Mouse (Mus musculus): Measurements from ENCODE around the gene Ankrd17. TPM values are rescaled to one million over a fixed set of nuclear protein-coding genes. Genes with fewer than 3 reads are reported as not detected.

Ankrd17 gene
- 22.7 and 23.1 TPM in 2 replicates for polyA plus RNA-seq (2016; fragmentation: Nextera tagmentation; extraction: Ambion mirVana)

DNA sequence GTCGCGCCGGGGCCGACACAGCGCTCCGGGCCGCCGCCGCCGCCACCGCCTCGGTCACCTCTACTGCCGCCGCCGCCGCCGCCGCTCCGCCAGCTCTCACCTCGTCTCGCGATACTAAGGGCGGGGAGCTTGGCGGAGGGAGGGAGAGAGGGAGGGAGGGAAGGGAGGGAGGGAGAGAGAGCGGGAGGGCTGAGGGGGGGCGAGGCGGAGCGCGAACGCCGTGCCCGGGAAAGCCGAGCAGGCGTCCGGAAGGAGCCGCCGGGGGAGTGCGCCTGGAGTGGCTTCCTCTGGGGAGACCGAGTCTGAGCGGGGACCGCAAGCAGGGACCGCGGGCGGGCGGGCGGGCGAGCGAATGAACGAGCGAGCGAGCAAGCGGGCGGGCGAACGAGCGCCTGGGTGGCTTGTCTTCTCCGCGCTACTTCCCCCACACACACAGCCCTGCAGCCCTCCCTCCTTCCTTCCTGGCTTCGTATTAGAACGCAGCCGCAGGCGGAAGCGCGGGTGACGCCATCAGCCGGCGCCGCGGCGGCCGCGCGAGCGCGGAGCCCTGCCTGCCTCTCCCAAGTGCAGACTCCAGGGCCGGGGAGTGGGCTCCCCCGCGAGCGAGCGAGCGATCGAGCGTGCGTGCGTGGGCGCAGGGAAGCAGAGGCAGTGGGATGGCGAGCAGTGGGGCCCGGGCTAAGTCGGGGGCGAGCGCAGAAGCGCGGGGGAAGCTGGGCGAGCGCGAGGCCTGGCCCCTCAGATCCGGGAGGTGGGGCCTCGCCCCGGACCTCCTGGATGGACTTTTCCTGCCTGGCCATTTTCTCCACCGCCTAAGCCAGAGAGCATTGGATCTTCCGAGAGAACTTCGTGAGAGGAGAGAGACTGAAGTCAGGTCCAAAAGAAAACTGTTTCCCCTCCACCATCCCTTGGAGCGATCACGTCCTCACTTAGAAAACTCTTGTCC, at the start of gene Ankrd17:
Gene Ankrd17, minus strand, starts transcription at position 457 of the 946 bp plus-strand sequence.
- WGBS, result under 1% methylated on average over 78 of the region's 104 CpGs
- H3K36me3 ChIP-seq, result peaks cover 9% of the 10 kb centered on the region; the same call in 1 of the 2 replicates
- H3K4me3 ChIP-seq, result peak within 1 kb of the TSS; percentile 92
- no peaks in the 10 kb centered on the region for H3K27me3 ChIP-seq (ENCODE audit: low read depth, poor library complexity, severe bottlenecking)
- H3K9me3 ChIP-seq (replicated peaks), result no peaks in the 10 kb centered on the region
- H3K4me1 ChIP-seq, result peaks cover 25% of the 10 kb centered on the region
- H3K27ac ChIP-seq (replicated peaks), result peak within 1 kb of the TSS; percentile 99
- DNase-seq (ENCODE audit: low spot score), result peak; percentile 94

DNA sequence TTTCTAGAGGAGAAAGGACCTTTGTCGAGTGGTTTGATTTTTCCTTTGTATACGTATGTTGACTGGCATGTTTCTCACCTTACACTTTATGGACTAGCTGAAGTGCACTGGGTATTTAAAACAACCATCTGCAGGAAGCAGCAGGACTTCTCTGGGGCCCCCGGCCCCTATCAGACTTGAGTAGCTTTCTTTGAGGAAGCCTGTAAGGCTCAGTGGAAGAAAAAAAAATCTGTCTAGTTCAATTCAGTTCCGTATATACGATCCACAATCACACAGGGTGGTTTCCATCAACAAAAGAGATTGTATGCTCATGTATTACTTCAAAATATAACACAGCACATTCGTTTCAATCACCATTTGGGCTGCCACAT, 48.5 kb upstream of the Ankrd17 start:
- WGBS, result 74% methylated on average over 6 of the region's 6 CpGs
- Histone ChIP-seq H3K27me3 (ENCODE audit: low read depth, poor library complexity, severe bottlenecking) (no peaks in the 10 kb centered on the region), H3K36me3 (no peaks in the 10 kb centered on the region), H3K27ac (replicated peaks) (no peak overlapping the region), H3K9me3 (replicated peaks) (no peaks in the 10 kb centered on the region), H3K4me3 (no peak overlapping the region), H3K4me1 (no peaks in the 10 kb centered on the region)
- DNase-seq (ENCODE audit: low spot score), result no peak

DNA sequence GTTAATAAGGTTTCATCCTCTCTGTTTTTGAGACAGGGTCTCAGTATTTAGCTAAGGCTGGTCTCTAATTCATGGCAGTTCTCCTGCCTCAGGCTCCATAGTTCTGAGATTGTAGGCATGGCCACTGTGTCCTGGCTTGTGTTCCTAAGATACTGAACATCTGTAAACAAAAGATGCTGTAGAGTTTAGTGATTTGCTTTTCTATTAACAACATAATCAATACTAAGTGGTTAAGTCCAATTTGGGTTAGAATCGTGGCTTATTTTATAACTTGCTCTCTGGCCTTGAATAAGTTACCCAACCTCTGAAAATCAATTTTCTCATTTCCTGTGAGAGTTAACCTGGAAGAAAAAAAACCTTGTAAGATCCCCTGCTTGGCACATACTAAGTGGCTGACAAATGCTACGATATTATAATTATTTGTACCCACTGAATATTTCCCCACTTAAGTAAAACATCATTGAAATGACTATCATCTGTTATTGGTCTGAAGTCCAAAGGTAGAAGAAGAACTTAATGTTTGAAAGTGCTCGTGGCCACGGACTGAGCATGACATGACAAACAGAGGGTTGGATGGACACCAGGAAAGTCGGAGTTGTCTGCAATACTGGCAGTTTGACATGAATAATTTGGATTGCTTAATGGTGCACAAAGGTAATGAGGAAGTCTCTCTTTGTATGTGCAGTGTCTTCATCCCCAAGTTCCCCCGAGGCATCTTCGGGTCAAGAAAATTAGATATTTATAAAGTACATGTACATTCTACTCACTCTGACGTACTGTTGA, 48.0 kb upstream of the Ankrd17 start:
- no peaks in the 10 kb centered on the region for H3K27me3 ChIP-seq (ENCODE audit: low read depth, poor library complexity, severe bottlenecking)
- DNase-seq (ENCODE audit: low spot score), result no peak
- no peaks in the 10 kb centered on the region for H3K9me3 ChIP-seq (replicated peaks)
- WGBS, result 87% methylated on average over 8 of the region's 8 CpGs
- no peak overlapping the region for H3K4me3 ChIP-seq
- no peaks in the 10 kb centered on the region for H3K4me1 ChIP-seq
- H3K27ac ChIP-seq (replicated peaks), result no peak overlapping the region
- H3K36me3 ChIP-seq, result no peaks in the 10 kb centered on the region

DNA sequence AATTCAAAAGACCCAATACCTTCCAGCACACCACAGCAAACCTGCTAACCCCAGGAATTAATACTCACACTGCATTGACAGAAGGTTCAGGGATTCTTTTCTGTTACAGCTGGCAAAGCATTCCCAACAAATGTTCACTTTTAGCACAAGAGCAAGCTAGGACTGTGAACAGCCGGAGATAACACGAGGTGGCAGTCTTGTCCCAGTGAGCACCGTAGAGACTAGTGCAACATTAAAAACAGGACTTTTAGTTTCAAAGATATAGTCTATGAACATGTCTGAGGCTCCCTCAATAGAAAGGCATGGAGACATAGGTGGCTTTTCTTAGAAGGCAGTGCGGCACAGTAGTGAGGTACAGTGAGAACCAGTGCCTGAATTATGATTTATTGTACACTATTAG, 38.8 kb upstream of the Ankrd17 start:
- no peak for DNase-seq (ENCODE audit: low spot score)
- 89% methylated on average over 4 of the region's 4 CpGs for WGBS

DNA sequence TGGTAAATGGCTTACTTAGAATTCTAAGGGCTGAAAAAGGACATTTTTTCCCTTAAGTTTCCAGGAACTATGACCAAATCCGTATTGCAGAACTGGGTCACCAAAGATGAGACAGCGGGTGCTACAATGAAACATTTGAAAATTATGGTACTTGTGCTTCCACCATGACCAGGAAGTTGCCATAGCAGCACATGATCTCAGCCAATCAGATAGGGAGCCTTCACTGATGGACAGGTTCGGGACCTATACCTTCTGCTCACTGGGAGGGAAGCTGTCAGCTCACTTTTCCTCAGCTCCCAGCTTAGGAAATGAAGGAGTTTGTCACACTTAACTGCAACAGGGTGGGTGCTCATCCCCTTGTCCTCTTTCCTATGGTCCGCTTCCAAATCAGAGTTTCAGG, 30.4 kb upstream of the Ankrd17 start:
- 89% methylated on average over 4 of the region's 4 CpGs for WGBS
- Histone ChIP-seq H3K4me3 (no peak overlapping the region), H3K36me3 (no peaks in the 10 kb centered on the region), H3K9me3 (replicated peaks) (no peaks in the 10 kb centered on the region), H3K27me3 (ENCODE audit: low read depth, poor library complexity, severe bottlenecking) (no peaks in the 10 kb centered on the region), H3K27ac (replicated peaks) (no peak overlapping the region), H3K4me1 (no peaks in the 10 kb centered on the region)
- no peak for DNase-seq (ENCODE audit: low spot score)

More for the DNA sequence above, 38.8 kb upstream of the Ankrd17 start:
- Histone ChIP-seq H3K27me3 (ENCODE audit: low read depth, poor library complexity, severe bottlenecking) (no peaks in the 10 kb centered on the region), H3K4me1 (no peaks in the 10 kb centered on the region), H3K4me3 (no peak overlapping the region), H3K9me3 (replicated peaks) (no peaks in the 10 kb centered on the region), H3K27ac (replicated peaks) (no peak overlapping the region), H3K36me3 (no peaks in the 10 kb centered on the region)

DNA sequence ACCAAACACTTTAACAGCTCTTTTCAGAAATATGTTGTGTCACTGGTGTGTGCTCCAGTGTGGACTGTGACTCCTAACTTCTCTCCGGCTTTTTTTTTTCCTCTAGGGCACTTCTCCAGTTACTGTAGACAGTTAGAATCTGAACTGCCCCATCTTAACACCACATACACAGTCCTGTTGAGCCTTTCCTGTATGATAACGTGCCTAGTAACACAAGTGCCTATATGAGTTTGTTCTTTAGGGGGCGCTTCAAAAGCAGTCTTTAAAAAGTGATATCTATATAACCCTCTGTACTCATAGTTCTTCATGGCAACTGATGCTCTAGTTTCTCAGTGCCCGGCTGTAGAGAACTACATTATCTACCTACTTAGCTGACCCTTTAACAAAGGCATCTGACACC, 27.9 kb upstream of the Ankrd17 start:
- WGBS, result 81% methylated on average over 4 of the region's 4 CpGs
- no peak for DNase-seq (ENCODE audit: low spot score)
- no peaks in the 10 kb centered on the region for H3K9me3 ChIP-seq (replicated peaks)
- H3K4me1 ChIP-seq, result no peaks in the 10 kb centered on the region
- no peaks in the 10 kb centered on the region for H3K36me3 ChIP-seq
- H3K27ac ChIP-seq (replicated peaks), result no peak overlapping the region
- no peak overlapping the region for H3K4me3 ChIP-seq
- H3K27me3 ChIP-seq (ENCODE audit: low read depth, poor library complexity, severe bottlenecking), result no peaks in the 10 kb centered on the region

DNA sequence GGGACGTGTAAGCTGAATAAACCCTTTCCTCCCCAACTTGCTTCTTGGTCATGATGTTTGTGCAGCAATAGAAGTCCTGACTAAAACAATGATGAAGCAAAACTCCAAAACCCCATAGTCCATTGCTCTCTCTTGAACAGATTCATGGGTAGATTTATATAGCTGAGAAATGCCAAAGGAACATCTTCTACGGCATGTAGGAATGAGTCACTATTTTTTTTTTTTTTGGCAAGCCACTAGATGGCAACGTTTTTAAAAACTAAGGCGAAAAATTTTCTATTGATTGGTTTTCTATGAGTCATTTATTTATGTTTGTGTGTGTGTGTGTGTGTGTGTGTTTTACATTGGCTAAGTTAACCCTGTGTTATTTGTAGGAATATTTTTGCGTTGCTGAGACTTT, 27.4 kb upstream of the Ankrd17 start:
- Histone ChIP-seq H3K27me3 (ENCODE audit: low read depth, poor library complexity, severe bottlenecking) (no peaks in the 10 kb centered on the region), H3K9me3 (replicated peaks) (no peaks in the 10 kb centered on the region), H3K4me1 (no peaks in the 10 kb centered on the region), H3K4me3 (no peak overlapping the region), H3K36me3 (no peaks in the 10 kb centered on the region), H3K27ac (replicated peaks) (no peak overlapping the region)
- WGBS, result 72% methylated on average over 5 of the region's 5 CpGs
- no peak for DNase-seq (ENCODE audit: low spot score)

DNA sequence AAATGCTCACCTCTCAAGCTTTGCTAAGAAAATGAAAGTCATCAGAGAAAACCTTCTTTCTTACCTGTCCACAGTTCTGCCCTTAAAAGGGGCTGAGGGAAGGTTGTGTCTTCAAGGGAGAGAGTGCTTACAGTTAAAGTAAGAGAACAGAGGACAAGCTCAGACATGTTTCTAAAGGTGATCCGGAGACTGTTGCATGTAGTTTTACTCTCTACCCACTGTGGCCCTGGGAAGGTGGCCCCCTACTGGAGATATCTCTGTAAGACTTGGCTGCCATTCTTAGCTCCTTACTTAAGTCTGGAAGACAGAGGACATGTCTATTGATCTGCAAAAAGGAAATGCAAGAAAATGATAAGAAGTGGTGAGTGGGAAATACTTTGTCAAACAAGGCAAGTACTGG, 16.7 kb upstream of the Ankrd17 start:
- DNase-seq (ENCODE audit: low spot score), result no peak
- Histone ChIP-seq H3K36me3 (no peaks in the 10 kb centered on the region), H3K9me3 (replicated peaks) (no peaks in the 10 kb centered on the region), H3K27ac (replicated peaks) (no peak overlapping the region), H3K4me3 (no peak overlapping the region), H3K27me3 (ENCODE audit: low read depth, poor library complexity, severe bottlenecking) (no peaks in the 10 kb centered on the region), H3K4me1 (no peaks in the 10 kb centered on the region)
- 48% methylated on average over 1 of the region's 1 CpGs for WGBS

DNA sequence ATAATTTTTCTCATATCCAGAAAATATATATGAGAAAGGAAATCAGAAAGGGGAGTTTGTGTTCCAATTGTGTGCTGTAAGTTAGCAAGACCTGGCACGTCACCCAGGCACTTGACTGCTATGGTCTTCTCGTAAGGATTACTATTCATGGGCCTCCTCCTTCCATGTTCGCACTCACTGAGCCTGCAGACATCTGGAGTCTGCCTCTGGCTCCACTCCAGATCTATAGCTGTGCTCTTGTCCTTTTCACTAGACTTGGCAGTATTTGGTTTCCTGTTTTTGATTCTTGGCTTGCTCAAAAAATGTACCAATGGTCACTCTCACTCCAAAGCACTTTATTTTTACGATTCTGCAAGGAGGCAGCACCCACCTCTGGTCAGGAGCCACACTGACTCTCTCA, 15.1 kb upstream of the Ankrd17 start:
- H3K27me3 ChIP-seq (ENCODE audit: low read depth, poor library complexity, severe bottlenecking), result no peaks in the 10 kb centered on the region
- no peaks in the 10 kb centered on the region for H3K36me3 ChIP-seq
- H3K4me1 ChIP-seq, result no peaks in the 10 kb centered on the region
- H3K4me3 ChIP-seq, result no peak overlapping the region
- 83% methylated on average over 4 of the region's 4 CpGs for WGBS
- H3K9me3 ChIP-seq (replicated peaks), result no peaks in the 10 kb centered on the region
- H3K27ac ChIP-seq (replicated peaks), result no peak overlapping the region
- DNase-seq (ENCODE audit: low spot score), result no peak

DNA sequence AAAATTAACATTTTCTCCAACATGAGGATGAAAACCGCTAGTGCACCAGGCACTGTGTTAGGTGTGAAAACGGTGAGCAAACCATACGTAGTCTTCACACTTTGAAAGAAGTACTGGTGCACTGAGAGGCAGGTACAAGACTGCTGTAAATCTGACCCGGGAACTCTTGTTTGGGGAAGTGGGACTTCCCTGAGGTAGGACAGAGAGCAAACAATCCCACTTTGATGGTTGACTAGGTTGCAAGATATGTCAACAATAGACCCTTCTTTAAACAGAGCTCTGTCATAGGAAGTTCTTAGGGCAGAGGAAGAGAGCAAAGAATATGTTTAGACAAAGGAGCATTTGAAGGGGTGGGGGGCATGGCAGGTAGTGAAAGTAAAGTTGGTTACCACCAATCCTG, 7.3 kb upstream of the Ankrd17 start:
- no peaks in the 10 kb centered on the region for H3K4me1 ChIP-seq
- H3K4me3 ChIP-seq, result no peak overlapping the region
- DNase-seq (ENCODE audit: low spot score), result no peak
- no peak overlapping the region for H3K27ac ChIP-seq (replicated peaks)
- H3K36me3 ChIP-seq, result no peaks in the 10 kb centered on the region
- 89% methylated on average over 4 of the region's 4 CpGs for WGBS
- H3K27me3 ChIP-seq (ENCODE audit: low read depth, poor library complexity, severe bottlenecking), result no peaks in the 10 kb centered on the region
- no peaks in the 10 kb centered on the region for H3K9me3 ChIP-seq (replicated peaks)

DNA sequence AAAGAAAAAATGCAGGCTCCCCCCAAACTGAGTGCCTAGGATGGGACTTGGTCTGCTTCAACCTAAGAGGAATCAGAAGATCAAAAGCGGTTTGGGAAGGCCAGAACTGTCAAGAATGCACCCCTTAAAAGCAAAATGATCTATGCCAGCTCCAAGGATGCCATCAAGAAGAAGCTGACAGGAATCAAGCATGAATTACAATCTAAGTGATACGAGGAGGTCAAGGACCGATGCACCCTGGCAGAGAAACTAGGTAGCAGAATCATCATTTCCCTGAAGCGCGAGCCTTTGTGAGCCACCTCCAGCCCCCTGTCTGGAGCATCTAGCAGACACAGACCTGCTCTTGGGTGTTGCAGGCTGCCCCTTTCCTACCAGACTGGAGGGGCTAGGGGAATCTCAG, 4.0 kb upstream of the Ankrd17 start:
- no peak overlapping the region for H3K4me3 ChIP-seq
- H3K36me3 ChIP-seq, result no peaks in the 10 kb centered on the region
- no peaks in the 10 kb centered on the region for H3K9me3 ChIP-seq (replicated peaks)
- no peak for DNase-seq (ENCODE audit: low spot score)
- no peaks in the 10 kb centered on the region for H3K27me3 ChIP-seq (ENCODE audit: low read depth, poor library complexity, severe bottlenecking)
- H3K4me1 ChIP-seq, result peaks cover 8% of the 10 kb centered on the region; the same call in 1 of the 2 replicates
- WGBS, result 78% methylated on average over 5 of the region's 5 CpGs
- H3K27ac ChIP-seq (replicated peaks), result no peak overlapping the region

DNA sequence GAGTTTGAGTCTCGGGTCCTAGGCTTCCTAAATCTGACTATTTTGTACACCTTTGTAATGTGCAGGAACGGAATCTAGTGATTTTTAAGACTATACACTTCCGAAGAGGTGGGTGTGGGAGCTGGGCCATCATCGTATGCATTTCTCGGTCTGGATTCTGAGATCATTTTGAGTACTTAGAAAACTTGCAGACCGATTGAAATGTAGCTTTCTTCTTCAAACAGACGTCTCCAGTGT, 608 bp upstream of the Ankrd17 start, which contains the start of gene Gm9958:
Gene Gm9958, plus strand, starts transcription at position 138 of the 237 bp plus-strand sequence.
- Histone ChIP-seq H3K4me1 (peaks cover 25% of the 10 kb centered on the region), H3K27ac (replicated peaks) (peak within 1 kb of the TSS; percentile 99), H3K36me3 (0 out of 2 replicates have a peak, but pooled peaks cover 5% of the 10 kb centered on the region), H3K27me3 (ENCODE audit: low read depth, poor library complexity, severe bottlenecking) (no peaks in the 10 kb centered on the region), H3K4me3 (peak within 1 kb of the TSS; percentile 92), H3K9me3 (replicated peaks) (no peaks in the 10 kb centered on the region)
- no peak for DNase-seq (ENCODE audit: low spot score)
- 3% methylated on average over 7 of the region's 7 CpGs for WGBS
